Mouse (Mus musculus) midbrain, postnatal 0 days (tissue): ENCODE results near the gene Ube4b. TPM values are rescaled to one million over a fixed set of nuclear protein-coding genes. Genes with fewer than 3 reads are reported as not detected.

Source experiments
- ATAC-seq: fragments of 200-750 bp; cut with Nextera tagmentation; 2 replicates; pipeline ENCODE4 v1.8.0; 2017; ENCODE audit warnings: moderate number of reproducible peaks, mild to moderate bottlenecking, moderate TSS enrichment, moderate library complexity; ENCODE audit not compliant: low FRiP score
- DNase-seq: peaks from one replicate; pipeline ENCODE4 v3.0.0-alpha.2; 2015; ENCODE audit warnings: low spot score
- H3K27ac ChIP-seq: fragments of 300-500 bp; sonication (generic); 2 replicates; pipeline ENCODE4 v1.5.1; 2014; ENCODE audit warnings: low read depth, mild to moderate bottlenecking, low read length, mixed read lengths
- H3K27me3 ChIP-seq: fragments of 300-500 bp; sonication (generic); 2 replicates; pipeline ENCODE4 v1.6.1; 2014; ENCODE audit warnings: low read length, control low read depth, mixed read lengths; ENCODE audit not compliant: insufficient read depth
- H3K36me3 ChIP-seq: fragments of 300-500 bp; sonication (generic); 2 replicates; pipeline ENCODE4 v1.6.1; 2014; ENCODE audit warnings: low read length, control low read depth, mixed read lengths; ENCODE audit not compliant: insufficient read depth
- H3K4me1 ChIP-seq: fragments of 300-500 bp; sonication (generic); 2 replicates; pipeline ENCODE4 v1.6.1; 2014; ENCODE audit warnings: mild to moderate bottlenecking, control low read depth, antibody characterized with exemption, low read length, mixed read lengths; ENCODE audit not compliant: insufficient read depth
- H3K4me2 ChIP-seq: fragments of 300-500 bp; sonication (generic); 2 replicates; pipeline ENCODE4 v1.6.1; 2014; ENCODE audit warnings: low read depth, mild to moderate bottlenecking, low read length, mixed read lengths; ENCODE audit not compliant: poor library complexity, severe bottlenecking
- H3K4me3 ChIP-seq: fragments of 300-500 bp; sonication (generic); 2 replicates; pipeline ENCODE4 v1.5.1; 2014; ENCODE audit warnings: low read depth, mild to moderate bottlenecking, low read length, moderate library complexity
- H3K9ac ChIP-seq: fragments of 300-500 bp; sonication (generic); replicated peaks from 2 replicates; pipeline ENCODE4 v1.6.1; 2014; ENCODE audit warnings: mild to moderate bottlenecking, low read length, moderate library complexity, mixed read lengths; ENCODE audit not compliant: poor library complexity, severe bottlenecking
- H3K9me3 ChIP-seq: fragments of 300-500 bp; sonication (generic); 2 replicates; pipeline ENCODE4 v1.6.1; 2016; ENCODE audit warnings: low read length, control low read depth
- CTCF ChIP-seq: IDR thresholded peaks from 2 replicates; pipeline ENCODE4 v1.5.1; 2016; ENCODE audit warnings: antibody characterized with exemption, mild to moderate bottlenecking
- WGBS: fragments of 180-500 bp; shearing (Covaris S2); extraction: QIAGEN DNeasy Blood & Tissue Kit; methylation state at CpG from one replicate; pipeline ENCODE4 v1.1.7; 2014; 5-methylcytosine and 5-hydroxymethylcytosine counted together
- polyA plus RNA-seq: library from polyadenylated mRNA; unstranded; fragments of >200 nt; fragmentation: Nextera tagmentation; extraction: Ambion mirVana; gene quantifications from 2 replicates; pipeline ENCODE4 v1.2.1, GENCODE M21; 2015
- total RNA-seq: library from RNA; depleted of rRNA; stranded (reverse); fragments of >200 nt; gene quantifications from 2 replicates; pipeline ENCODE4 v1.2.3, GENCODE M21; 2014

Gene Ube4b
- total and polyA plus RNA-seq, 2 experiments from 2014 or later = 51.9 to 94.4 TPM

DNA sequence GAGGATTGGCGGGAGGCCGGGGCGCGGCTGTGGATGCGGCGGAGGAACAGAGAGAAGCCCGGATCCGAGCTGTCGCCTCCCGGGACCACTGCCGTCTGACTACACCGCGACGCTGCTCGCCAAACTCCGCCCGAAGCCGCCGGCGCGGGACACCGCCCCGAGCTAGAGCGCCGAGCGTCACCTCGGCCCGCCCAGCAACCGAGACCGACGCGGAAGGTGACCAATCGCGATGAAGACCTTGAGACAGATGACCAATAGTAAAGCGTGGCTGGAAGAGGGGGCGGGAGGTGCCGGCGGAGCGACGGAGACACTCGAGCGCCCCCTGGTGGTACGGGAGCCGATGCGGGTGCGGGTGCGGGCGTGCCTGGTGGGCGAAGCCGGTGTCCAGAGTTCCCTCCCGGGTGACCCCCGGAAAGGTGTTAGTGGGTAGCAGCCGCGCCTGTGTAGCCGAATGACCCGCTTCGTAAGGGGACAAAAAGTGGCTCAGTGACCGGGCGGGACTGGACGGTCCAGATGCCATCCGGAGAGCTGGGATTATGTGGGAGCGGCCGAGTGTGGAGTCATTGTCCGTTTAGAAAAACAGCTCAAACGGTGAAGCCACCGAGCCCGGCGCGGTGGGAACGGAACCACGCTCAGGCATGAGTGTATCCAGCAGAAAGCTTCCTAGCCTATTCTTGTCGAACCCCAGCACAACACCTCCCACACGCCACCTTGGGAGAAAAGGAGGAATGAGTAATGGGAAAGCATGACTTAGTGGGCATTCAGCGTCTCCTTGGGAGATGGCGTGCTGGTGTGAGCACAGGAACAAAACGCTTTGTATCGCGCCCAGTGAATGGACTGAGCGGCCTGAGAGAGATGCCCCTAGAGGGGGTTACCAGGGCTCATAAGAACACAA lies 118.7 kb downstream of the Ube4b start, which contains the start of gene Kif1b:
Kif1b (minus strand) TSS at position 98 of the 895 bp plus-strand sequence.
- H3K36me3 ChIP-seq = no peaks in the 10 kb centered on the region
- H3K4me3 ChIP-seq = peak within 1 kb of the TSS; percentile 99
- peak within 1 kb of the TSS; percentile 99 for H3K27ac ChIP-seq
- WGBS = under 1% methylated on average over 79 of the region's 79 CpGs
- H3K4me1 ChIP-seq = peaks cover 25% of the 10 kb centered on the region; the same call in 1 of the 2 replicates
- no peaks in the 10 kb centered on the region for H3K9me3 ChIP-seq
- H3K4me2 ChIP-seq = peak within 1 kb of the TSS; percentile 67
- peak; percentile 96 for TF ChIP-seq CTCF
- peak; percentile 98 for DNase-seq
- H3K9ac ChIP-seq = peak within 1 kb of the TSS; percentile 99
- no peaks in the 10 kb centered on the region for H3K27me3 ChIP-seq
- peak; percentile 97 for ATAC-seq

DNA sequence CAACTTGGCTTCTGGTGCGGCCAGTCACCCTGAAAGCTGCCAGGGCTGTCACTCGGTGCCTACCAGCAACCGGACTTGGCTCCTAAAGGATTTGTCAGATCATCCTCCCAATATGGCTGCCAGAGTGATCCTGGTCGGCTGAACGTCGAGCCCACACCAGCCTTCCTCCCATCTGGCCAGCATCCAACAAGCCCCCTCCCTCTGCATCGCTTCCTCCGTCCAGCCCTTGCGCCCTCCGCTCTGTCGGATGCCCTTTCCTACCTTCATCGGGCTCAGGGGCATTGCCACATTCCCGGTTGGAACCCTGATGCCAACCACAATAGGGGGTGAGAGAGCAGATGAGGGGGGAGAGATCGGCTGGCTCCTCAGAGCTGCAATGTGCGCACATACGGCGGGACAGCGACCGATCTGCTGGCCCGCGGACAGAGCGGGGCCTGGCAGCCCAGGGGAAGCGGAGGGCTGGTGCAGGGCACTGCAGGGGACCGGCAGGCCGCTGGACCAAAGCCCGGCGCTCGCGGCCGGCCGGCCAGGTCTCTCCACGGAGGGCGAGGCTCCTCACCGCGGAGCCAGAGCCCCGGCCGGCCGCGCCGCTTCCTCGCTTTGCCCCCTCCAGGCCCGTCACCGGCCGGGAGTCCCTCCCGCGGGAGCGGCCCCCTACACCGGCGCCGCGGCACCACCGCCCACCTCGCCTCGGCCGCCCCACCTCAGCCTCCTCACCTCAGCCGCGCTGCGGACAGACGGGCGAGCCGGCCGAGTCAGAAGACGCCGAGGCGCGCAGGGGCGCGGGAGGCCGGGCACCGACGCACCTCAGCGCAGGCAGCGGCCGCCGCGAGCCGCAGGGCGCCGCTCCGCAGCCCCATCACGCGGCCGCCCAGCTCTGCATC lies 119.6 kb downstream of the Ube4b start:
- Histone ChIP-seq H3K27ac (peak overlapping the region; percentile 99), H3K27me3 (no peaks in the 10 kb centered on the region), H3K9ac (peak overlapping the region; percentile 99), H3K4me3 (peak overlapping the region; percentile 99), H3K4me1 (peaks cover 30% of the 10 kb centered on the region), H3K9me3 (no peaks in the 10 kb centered on the region), H3K36me3 (no peaks in the 10 kb centered on the region), H3K4me2 (peak overlapping the region; percentile 67)
- no peak for TF ChIP-seq CTCF
- DNase-seq = peak; percentile 92
- ATAC-seq = peak; percentile 39
- WGBS = 1% methylated on average over 40 of the region's 83 CpGs

GRCm38 (mm10) chr4:149305761-149306711 lies 120.5 kb downstream of the Ube4b start:
- ATAC-seq (no peak), DNase-seq (no peak)
- peak overlapping the region; percentile 67 for H3K4me2 ChIP-seq
- WGBS = 21% methylated on average over 14 of the region's 14 CpGs
- no peaks in the 10 kb centered on the region for H3K27me3 ChIP-seq
- peak overlapping the region; percentile 99 for H3K9ac ChIP-seq
- H3K4me1 ChIP-seq = peaks cover 36% of the 10 kb centered on the region
- peak overlapping the region; percentile 99 for H3K4me3 ChIP-seq
- H3K36me3 ChIP-seq = no peaks in the 10 kb centered on the region
- no peak for TF ChIP-seq CTCF
- H3K9me3 ChIP-seq = no peaks in the 10 kb centered on the region
- peak overlapping the region; percentile 99 for H3K27ac ChIP-seq

DNA sequence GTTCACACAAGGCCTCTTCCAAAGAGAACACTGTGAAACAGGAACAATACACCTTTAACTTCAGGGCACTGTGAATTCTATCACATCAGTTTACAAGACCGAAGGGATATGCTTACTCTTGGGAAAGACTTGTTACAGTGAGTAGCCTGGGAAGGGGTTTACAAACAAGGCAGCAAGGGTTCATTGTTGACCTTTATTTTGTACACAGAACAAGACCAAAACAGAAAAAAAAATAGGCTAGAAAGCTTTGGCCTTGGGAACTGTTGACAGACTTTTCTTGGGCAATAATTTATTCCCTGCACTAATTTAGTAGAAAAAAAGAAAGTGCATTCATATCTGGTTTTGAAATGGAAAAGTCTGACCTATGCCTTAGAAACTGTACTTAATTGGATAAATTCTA lies 122.1 kb downstream of the Ube4b start:
- Histone ChIP-seq H3K36me3 (no peaks in the 10 kb centered on the region), H3K4me1 (peaks cover 36% of the 10 kb centered on the region), H3K4me2 (peak overlapping the region; percentile 37), H3K27ac (no peak overlapping the region), H3K4me3 (peak overlapping the region; percentile 5; the same call in 1 of the 2 replicates), H3K9me3 (no peaks in the 10 kb centered on the region), H3K9ac (no peak overlapping the region), H3K27me3 (no peaks in the 10 kb centered on the region)
- DNase-seq (no peak), ATAC-seq (no peak)
- 65% methylated on average over 1 of the region's 1 CpGs for WGBS
- no peak for TF ChIP-seq CTCF

GRCm38 (mm10) chr4:149303502-149303901 lies 123.0 kb downstream of the Ube4b start:
- H3K4me2 ChIP-seq = peak overlapping the region; percentile 37
- 0 out of 2 replicates have a peak overlapping the region, but pooled peaks have one; percentile 29 for H3K9ac ChIP-seq
- H3K36me3 ChIP-seq = no peaks in the 10 kb centered on the region
- 29% methylated on average over 5 of the region's 5 CpGs for WGBS
- ATAC-seq (no peak), DNase-seq (no peak)
- no peaks in the 10 kb centered on the region for H3K9me3 ChIP-seq
- H3K27ac ChIP-seq = no peak overlapping the region
- H3K4me3 ChIP-seq = peak overlapping the region; percentile 17; the same call in 1 of the 2 replicates
- TF ChIP-seq CTCF = no peak
- H3K4me1 ChIP-seq = peaks cover 30% of the 10 kb centered on the region
- no peaks in the 10 kb centered on the region for H3K27me3 ChIP-seq
